Mouse (Mus musculus) embryonic facial prominence, embryonic 12.5 days (tissue): ENCODE results near the gene Mysm1. TPM values are rescaled to one million over a fixed set of nuclear protein-coding genes. Genes with fewer than 3 reads are reported as not detected.

Experiments
- ATAC-seq: fragments of 200-750 bp; cut with Nextera tagmentation; 2 replicates; pipeline ENCODE4 v1.8.0; 2017; ENCODE audit not compliant: insufficient number of reproducible peaks, insufficient read depth, low FRiP score, low TSS enrichment
- H3K27ac ChIP-seq: fragments of 300-500 bp; sonication (generic); 2 replicates; pipeline ENCODE4 v1.5.1; 2016; ENCODE audit warnings: mild to moderate bottlenecking
- H3K27me3 ChIP-seq: fragments of 300-500 bp; sonication (generic); 2 replicates; pipeline ENCODE4 v1.6.1; 2016; ENCODE audit warnings: mild to moderate bottlenecking, moderate library complexity
- H3K36me3 ChIP-seq: fragments of 300-500 bp; sonication (generic); 2 replicates; pipeline ENCODE4 v1.6.1; 2016; ENCODE audit warnings: mild to moderate bottlenecking
- H3K4me1 ChIP-seq: fragments of 300-500 bp; sonication (generic); 2 replicates; pipeline ENCODE4 v1.6.1; 2016
- H3K4me2 ChIP-seq: fragments of 300-500 bp; sonication (generic); replicated peaks from 2 replicates; pipeline ENCODE4 v1.6.1; 2016; ENCODE audit warnings: mild to moderate bottlenecking, moderate library complexity
- H3K4me3 ChIP-seq: fragments of 300-500 bp; sonication (generic); 2 replicates; pipeline ENCODE4 v1.5.1; 2016; ENCODE audit warnings: mild to moderate bottlenecking
- H3K9ac ChIP-seq: fragments of 300-500 bp; sonication (generic); 2 replicates; pipeline ENCODE4 v1.6.1; 2016; ENCODE audit warnings: mild to moderate bottlenecking, moderate library complexity
- H3K9me3 ChIP-seq: fragments of 300-500 bp; sonication (generic); 2 replicates; pipeline ENCODE4 v1.6.1; 2016; ENCODE audit warnings: mild to moderate bottlenecking, moderate library complexity
- WGBS: fragments of 180-500 bp; shearing (Covaris S2); methylation state at CpG from one replicate; pipeline ENCODE4 v1.1.7; 2016; 5-methylcytosine and 5-hydroxymethylcytosine counted together
- polyA plus RNA-seq: library from polyadenylated mRNA; unstranded; fragments of >200 nt; fragmentation: Nextera tagmentation; extraction: Ambion mirVana; gene quantifications from 2 replicates; pipeline ENCODE4 v1.2.1, GENCODE M21; 2016

The Mysm1 gene
- polyA plus RNA-seq, 1 experiment from 2014 or later = 35.8 TPM

- H3K4me1 ChIP-seq = 0 out of 2 replicates have a peak, but pooled peaks cover 2% of the 10 kb centered on the region
- no peak for ATAC-seq
- H3K27me3 ChIP-seq = no peaks in the 10 kb centered on the region
- H3K4me3 ChIP-seq = no peak overlapping the region
- H3K27ac ChIP-seq = no peak overlapping the region
- WGBS = 73% methylated on average over 6 of the region's 6 CpGs
- no peak overlapping the region for H3K4me2 ChIP-seq
- no peaks in the 10 kb centered on the region for H3K9me3 ChIP-seq
- no peak overlapping the region for H3K9ac ChIP-seq
- no peaks in the 10 kb centered on the region for H3K36me3 ChIP-seq
Measured at GRCm38 (mm10) chr4:95005251-95005830, 26.4 kb upstream of the Mysm1 start.

- H3K9me3 ChIP-seq = no peaks in the 10 kb centered on the region
- H3K9ac ChIP-seq = no peak overlapping the region
- no peak overlapping the region for H3K4me3 ChIP-seq
- no peaks in the 10 kb centered on the region for H3K27me3 ChIP-seq
- no peaks in the 10 kb centered on the region for H3K4me1 ChIP-seq
- H3K27ac ChIP-seq = no peak overlapping the region
- 54% methylated on average over 6 of the region's 6 CpGs for WGBS
- ATAC-seq = no peak
- no peak overlapping the region for H3K4me2 ChIP-seq
- no peaks in the 10 kb centered on the region for H3K36me3 ChIP-seq
Measured at GRCm38 (mm10) chr4:95001043-95001775, 22.3 kb upstream of the Mysm1 start.

- WGBS = 81% methylated on average over 1 of the region's 1 CpGs
Measured at GRCm38 (mm10) chr4:95000147-95000546, 21.2 kb upstream of the Mysm1 start.

GRCm38 (mm10) chr4:94999249-94999648, 20.3 kb upstream of the Mysm1 start:
- ATAC-seq = no peak
- Histone ChIP-seq H3K4me3 (no peak overlapping the region), H3K9me3 (no peaks in the 10 kb centered on the region), H3K27ac (no peak overlapping the region), H3K27me3 (no peaks in the 10 kb centered on the region), H3K9ac (no peak overlapping the region), H3K4me1 (no peaks in the 10 kb centered on the region), H3K4me2 (no peak overlapping the region), H3K36me3 (no peaks in the 10 kb centered on the region)
- WGBS = 58% methylated on average over 3 of the region's 3 CpGs

More at GRCm38 (mm10) chr4:95000147-95000546, 21.2 kb upstream of the Mysm1 start:
- H3K9ac ChIP-seq = no peak overlapping the region
- H3K4me3 ChIP-seq = no peak overlapping the region
- no peaks in the 10 kb centered on the region for H3K27me3 ChIP-seq
- no peaks in the 10 kb centered on the region for H3K36me3 ChIP-seq
- H3K9me3 ChIP-seq = no peaks in the 10 kb centered on the region
- no peak overlapping the region for H3K4me2 ChIP-seq
- H3K27ac ChIP-seq = no peak overlapping the region
- ATAC-seq = no peak
- no peaks in the 10 kb centered on the region for H3K4me1 ChIP-seq

- Histone ChIP-seq H3K27me3 (no peaks in the 10 kb centered on the region), H3K9me3 (no peaks in the 10 kb centered on the region), H3K36me3 (no peaks in the 10 kb centered on the region), H3K27ac (no peak overlapping the region), H3K4me1 (no peaks in the 10 kb centered on the region), H3K4me2 (no peak overlapping the region), H3K9ac (no peak overlapping the region), H3K4me3 (no peak overlapping the region)
- no peak for ATAC-seq
- WGBS = 76% methylated on average over 4 of the region's 4 CpGs
Measured at GRCm38 (mm10) chr4:94995862-94996261, 17.0 kb upstream of the Mysm1 start.

GRCm38 (mm10) chr4:94990204-94990603, 11.3 kb upstream of the Mysm1 start:
- Histone ChIP-seq H3K4me2 (no peak overlapping the region), H3K9ac (no peak overlapping the region), H3K27me3 (no peaks in the 10 kb centered on the region), H3K9me3 (no peaks in the 10 kb centered on the region), H3K27ac (no peak overlapping the region), H3K36me3 (no peaks in the 10 kb centered on the region), H3K4me3 (no peak overlapping the region), H3K4me1 (no peaks in the 10 kb centered on the region)
- WGBS = 36% methylated on average over 3 of the region's 3 CpGs
- no peak for ATAC-seq

- H3K27ac ChIP-seq = no peak overlapping the region
- 35% methylated on average over 4 of the region's 4 CpGs for WGBS
- no peaks in the 10 kb centered on the region for H3K9me3 ChIP-seq
- H3K27me3 ChIP-seq = no peaks in the 10 kb centered on the region
- no peak overlapping the region for H3K4me3 ChIP-seq
- H3K36me3 ChIP-seq = no peaks in the 10 kb centered on the region
- H3K4me1 ChIP-seq = no peaks in the 10 kb centered on the region
- no peak overlapping the region for H3K4me2 ChIP-seq
- no peak overlapping the region for H3K9ac ChIP-seq
- no peak for ATAC-seq
Measured at GRCm38 (mm10) chr4:94987725-94988124, 8.8 kb upstream of the Mysm1 start.

GRCm38 (mm10) chr4:94979500-94979915, 608 bp upstream of the Mysm1 start:
- peaks cover 12% of the 10 kb centered on the region; the same call in 1 of the 2 replicates for H3K36me3 ChIP-seq
- no peaks in the 10 kb centered on the region for H3K27me3 ChIP-seq
- peak overlapping the region; percentile 84 for H3K27ac ChIP-seq
- ATAC-seq = no peak
- no peaks in the 10 kb centered on the region for H3K9me3 ChIP-seq
- peak overlapping the region; percentile 87 for H3K9ac ChIP-seq
- peaks cover 14% of the 10 kb centered on the region for H3K4me1 ChIP-seq
- peak overlapping the region; percentile 80 for H3K4me3 ChIP-seq
- 53% methylated on average over 4 of the region's 4 CpGs for WGBS
- peak overlapping the region; percentile 79 for H3K4me2 ChIP-seq

- Histone ChIP-seq H3K27me3 (no peaks in the 10 kb centered on the region), H3K36me3 (peaks cover 30% of the 10 kb centered on the region), H3K4me1 (peaks cover 14% of the 10 kb centered on the region), H3K27ac (no peak overlapping the region), H3K4me3 (no peak overlapping the region), H3K4me2 (no peak overlapping the region), H3K9me3 (no peaks in the 10 kb centered on the region), H3K9ac (no peak overlapping the region)
- ATAC-seq = no peak
- 89% methylated on average over 2 of the region's 2 CpGs for WGBS
Measured at GRCm38 (mm10) chr4:94973321-94973720, 5.6 kb downstream of the Mysm1 start.

GRCm38 (mm10) chr4:94952773-94953172, 26.1 kb downstream of the Mysm1 start:
- no peaks in the 10 kb centered on the region for H3K4me1 ChIP-seq
- no peak overlapping the region for H3K9ac ChIP-seq
- H3K9me3 ChIP-seq = no peaks in the 10 kb centered on the region
- WGBS = 81% methylated on average over 3 of the region's 3 CpGs
- H3K4me2 ChIP-seq = no peak overlapping the region
- no peak overlapping the region for H3K4me3 ChIP-seq
- no peak for ATAC-seq
- H3K27ac ChIP-seq = no peak overlapping the region
- no peaks in the 10 kb centered on the region for H3K27me3 ChIP-seq
- H3K36me3 ChIP-seq = peaks cover 41% of the 10 kb centered on the region

- 75% methylated on average over 11 of the region's 11 CpGs for WGBS
- no peak for ATAC-seq
- peaks cover 40% of the 10 kb centered on the region for H3K36me3 ChIP-seq
Measured at GRCm38 (mm10) chr4:94941221-94941855, 37.6 kb downstream of the Mysm1 start.

GRCm38 (mm10) chr4:94928743-94929142, 50.2 kb downstream of the Mysm1 start, which contains the start of gene Eqtn:
Gene Eqtn (minus strand): TSS chr4:94928843.
- Histone ChIP-seq H3K27ac (no peak within 1 kb of the TSS), H3K27me3 (no peaks in the 10 kb centered on the region), H3K9me3 (no peaks in the 10 kb centered on the region), H3K9ac (no peak within 1 kb of the TSS), H3K4me2 (no peak within 1 kb of the TSS), H3K36me3 (no peaks in the 10 kb centered on the region), H3K4me3 (no peak within 1 kb of the TSS), H3K4me1 (no peaks in the 10 kb centered on the region)
- ATAC-seq = no peak

More at GRCm38 (mm10) chr4:94941221-94941855, 37.6 kb downstream of the Mysm1 start:
- Histone ChIP-seq H3K27me3 (no peaks in the 10 kb centered on the region), H3K4me3 (no peak overlapping the region), H3K4me2 (no peak overlapping the region), H3K9ac (no peak overlapping the region), H3K9me3 (no peaks in the 10 kb centered on the region), H3K27ac (no peak overlapping the region), H3K4me1 (no peaks in the 10 kb centered on the region)
